Mouse (Mus musculus) erythroblast, embryonic 14.5 days (primary cell): Measurements from ENCODE around the gene Atp6v1e2. TPM values are rescaled to one million over a fixed set of nuclear protein-coding genes. Genes with fewer than 3 reads are reported as not detected.

Experiments
- H3K27me3 ChIP-seq: 2 replicates; pipeline ENCODE4 v1.6.1; 2012; ENCODE audit warnings: inconsistent platforms; ENCODE audit not compliant: control insufficient read depth
- H3K36me3 ChIP-seq: 2 replicates; pipeline ENCODE4 v1.6.1; 2012; ENCODE audit warnings: mild to moderate bottlenecking, inconsistent platforms; ENCODE audit not compliant: control insufficient read depth
- H3K4me1 ChIP-seq: 2 replicates; pipeline ENCODE4 v1.6.1; 2012; ENCODE audit warnings: inconsistent platforms; ENCODE audit not compliant: control insufficient read depth
- H3K4me3 ChIP-seq: replicated peaks from 2 replicates; pipeline ENCODE3; 2012; ENCODE audit warnings: moderate library complexity, mild to moderate bottlenecking, inconsistent platforms
- H3K9me3 ChIP-seq: 2 replicates; pipeline ENCODE4 v1.6.1; 2012; ENCODE audit warnings: low read length, inconsistent platforms, mixed read lengths; ENCODE audit not compliant: control insufficient read depth
- GATA1 ChIP-seq: IDR thresholded peaks from 2 replicates; pipeline ENCODE4 v1.6.1; 2012; ENCODE audit warnings: low read length, inconsistent platforms, mixed read lengths
- TAL1 ChIP-seq: IDR thresholded peaks from 3 replicates; pipeline ENCODE4 v1.6.1; 2012; ENCODE audit warnings: low read length, inconsistent platforms, mixed read lengths
- polyA plus RNA-seq: library from polyadenylated mRNA; stranded (reverse); fragments of >175 nt; gene quantifications from 2 replicates; pipeline ENCODE4 v1.2.3, GENCODE M21; 2012

Atp6v1e2 gene
- polyA plus RNA-seq, 1 experiment: not detected

GRCm38 (mm10) chr17:86981205-86981604 is 33.5 kb upstream of the Atp6v1e2 start:
- H3K4me3 ChIP-seq: no peak overlapping the region
- TF ChIP-seq TAL1 (no peak), GATA1 (no peak)
- no peaks in the 10 kb centered on the region; the same call in 1 of the 2 replicates for H3K4me1 ChIP-seq
- H3K27me3 ChIP-seq: peaks cover 2% of the 10 kb centered on the region; the same call in 1 of the 2 replicates
- H3K36me3 ChIP-seq: peaks cover 2% of the 10 kb centered on the region; the same call in 1 of the 2 replicates
- peaks cover 8% of the 10 kb centered on the region; the same call in 1 of the 2 replicates for H3K9me3 ChIP-seq

DNA sequence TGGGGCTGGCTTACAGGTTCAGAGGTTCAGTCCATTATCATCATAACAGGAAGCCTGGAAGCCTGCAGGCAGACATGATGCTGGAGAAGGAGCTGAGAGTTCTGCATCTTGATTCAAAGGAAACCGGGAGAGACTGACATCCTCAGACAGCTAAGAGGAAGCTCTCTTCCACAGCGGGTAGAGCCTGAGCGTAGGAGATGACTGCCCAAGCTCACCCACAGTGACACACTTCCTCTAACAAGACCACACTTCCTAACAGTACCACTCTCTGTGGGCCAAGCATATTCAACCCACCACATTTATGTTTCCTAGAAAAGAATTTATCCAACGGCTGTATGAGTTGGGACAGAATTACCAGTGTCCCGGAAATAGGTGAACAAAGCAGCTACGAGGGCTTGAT is 30.8 kb upstream of the Atp6v1e2 start:
- H3K27me3 ChIP-seq: peaks cover 2% of the 10 kb centered on the region; the same call in 1 of the 2 replicates
- no peaks in the 10 kb centered on the region; the same call in 1 of the 2 replicates for H3K4me1 ChIP-seq
- no peak for TF ChIP-seq GATA1
- no peak for TF ChIP-seq TAL1
- H3K36me3 ChIP-seq: peaks cover 2% of the 10 kb centered on the region; the same call in 1 of the 2 replicates
- peaks cover 8% of the 10 kb centered on the region; the same call in 1 of the 2 replicates for H3K9me3 ChIP-seq
- H3K4me3 ChIP-seq: no peak overlapping the region

DNA sequence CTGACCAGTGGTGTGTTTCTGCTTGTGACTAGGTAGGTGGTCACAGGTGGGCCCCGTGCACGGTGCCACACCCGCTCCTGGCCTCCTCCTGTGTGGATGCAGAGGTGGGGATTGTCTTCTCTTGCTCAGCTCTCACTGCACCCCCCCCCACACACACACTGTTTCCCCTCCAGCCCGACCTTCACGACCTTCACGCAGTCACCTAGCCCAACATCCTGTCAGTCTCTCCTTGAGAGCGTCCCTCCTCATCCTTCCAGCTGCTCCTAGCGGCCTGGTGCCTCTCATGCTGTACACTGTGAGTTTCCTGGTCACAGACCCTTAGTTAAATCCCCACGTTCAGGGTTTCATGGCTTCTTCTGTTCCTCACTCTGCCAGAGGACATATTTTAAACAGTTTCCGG is 28.7 kb upstream of the Atp6v1e2 start:
- TF ChIP-seq TAL1 (no peak), GATA1 (no peak)
- Histone ChIP-seq H3K4me1 (no peaks in the 10 kb centered on the region; the same call in 1 of the 2 replicates), H3K9me3 (peaks cover 4% of the 10 kb centered on the region; the same call in 1 of the 2 replicates), H3K36me3 (no peaks in the 10 kb centered on the region; the same call in 1 of the 2 replicates), H3K27me3 (no peaks in the 10 kb centered on the region), H3K4me3 (no peak overlapping the region)

GRCm38 (mm10) chr17:86973097-86973496 is 25.4 kb upstream of the Atp6v1e2 start:
- H3K4me3 ChIP-seq: no peak overlapping the region
- no peaks in the 10 kb centered on the region for H3K27me3 ChIP-seq
- H3K36me3 ChIP-seq: no peaks in the 10 kb centered on the region; the same call in 1 of the 2 replicates
- no peaks in the 10 kb centered on the region for H3K4me1 ChIP-seq
- no peaks in the 10 kb centered on the region for H3K9me3 ChIP-seq
- TF ChIP-seq TAL1: no peak
- TF ChIP-seq GATA1: no peak

DNA sequence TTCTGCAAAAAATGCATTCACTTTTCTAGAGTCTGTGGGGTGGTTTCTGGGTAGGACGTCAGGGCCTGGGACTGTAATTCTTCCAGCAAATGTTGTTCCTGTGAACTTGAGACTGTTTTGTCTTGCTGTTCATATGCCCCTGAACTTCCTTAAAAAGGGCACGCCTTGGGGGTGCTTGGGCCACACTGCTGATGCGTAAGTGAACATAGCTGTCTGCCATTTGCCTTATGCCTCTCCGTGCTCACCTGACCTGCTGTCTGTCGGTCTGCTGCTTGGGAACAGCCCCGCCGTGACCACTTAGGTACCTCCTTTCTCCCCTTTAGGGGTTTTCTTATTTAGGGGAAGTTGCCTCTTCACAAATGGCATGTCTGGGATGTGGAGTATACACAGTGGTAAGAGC is 24.2 kb upstream of the Atp6v1e2 start:
- Histone ChIP-seq H3K36me3 (no peaks in the 10 kb centered on the region; the same call in 1 of the 2 replicates), H3K27me3 (no peaks in the 10 kb centered on the region), H3K4me1 (no peaks in the 10 kb centered on the region), H3K4me3 (no peak overlapping the region), H3K9me3 (no peaks in the 10 kb centered on the region)
- TF ChIP-seq TAL1 (no peak), GATA1 (no peak)

DNA sequence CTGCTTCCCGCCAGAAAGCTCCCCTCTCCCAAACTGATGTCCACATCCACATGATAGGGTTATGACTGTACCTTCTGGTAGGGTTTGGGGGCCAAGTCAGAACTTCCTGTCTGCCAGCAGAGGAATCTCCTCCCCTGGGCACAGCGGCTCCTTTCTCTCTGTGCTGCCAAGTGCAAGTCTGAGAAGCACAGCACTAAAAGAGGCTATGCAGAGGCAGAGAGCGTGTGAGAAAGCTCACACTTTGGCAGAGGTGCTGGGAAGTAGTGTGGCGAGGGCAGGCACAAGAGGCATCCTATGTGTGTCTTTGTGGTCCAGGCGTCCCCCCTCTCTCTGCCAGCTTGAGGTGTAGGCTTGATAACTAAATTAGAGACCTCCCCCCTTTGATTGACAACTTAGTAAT is 23.3 kb upstream of the Atp6v1e2 start:
- no peaks in the 10 kb centered on the region for H3K4me1 ChIP-seq
- TF ChIP-seq TAL1 (no peak), GATA1 (no peak)
- H3K27me3 ChIP-seq: no peaks in the 10 kb centered on the region
- H3K4me3 ChIP-seq: no peak overlapping the region
- no peaks in the 10 kb centered on the region for H3K9me3 ChIP-seq
- H3K36me3 ChIP-seq: no peaks in the 10 kb centered on the region; the same call in 1 of the 2 replicates

- Histone ChIP-seq H3K36me3 (no peaks in the 10 kb centered on the region; the same call in 1 of the 2 replicates), H3K4me3 (no peak overlapping the region)
- no peak for TF ChIP-seq GATA1
Measured at GRCm38 (mm10) chr17:86970026-86970750, 22.5 kb upstream of the Atp6v1e2 start.

GRCm38 (mm10) chr17:86969582-86969981 is 21.9 kb upstream of the Atp6v1e2 start:
- no peaks in the 10 kb centered on the region for H3K4me1 ChIP-seq
- H3K4me3 ChIP-seq: no peak overlapping the region
- H3K36me3 ChIP-seq: no peaks in the 10 kb centered on the region; the same call in 1 of the 2 replicates
- peaks cover 8% of the 10 kb centered on the region for H3K27me3 ChIP-seq
- TF ChIP-seq GATA1 (no peak), TAL1 (no peak)
- H3K9me3 ChIP-seq: no peaks in the 10 kb centered on the region

More at GRCm38 (mm10) chr17:86970026-86970750, 22.5 kb upstream of the Atp6v1e2 start:
- Histone ChIP-seq H3K27me3 (peaks cover 2% of the 10 kb centered on the region; the same call in 1 of the 2 replicates), H3K4me1 (no peaks in the 10 kb centered on the region), H3K9me3 (no peaks in the 10 kb centered on the region)

DNA sequence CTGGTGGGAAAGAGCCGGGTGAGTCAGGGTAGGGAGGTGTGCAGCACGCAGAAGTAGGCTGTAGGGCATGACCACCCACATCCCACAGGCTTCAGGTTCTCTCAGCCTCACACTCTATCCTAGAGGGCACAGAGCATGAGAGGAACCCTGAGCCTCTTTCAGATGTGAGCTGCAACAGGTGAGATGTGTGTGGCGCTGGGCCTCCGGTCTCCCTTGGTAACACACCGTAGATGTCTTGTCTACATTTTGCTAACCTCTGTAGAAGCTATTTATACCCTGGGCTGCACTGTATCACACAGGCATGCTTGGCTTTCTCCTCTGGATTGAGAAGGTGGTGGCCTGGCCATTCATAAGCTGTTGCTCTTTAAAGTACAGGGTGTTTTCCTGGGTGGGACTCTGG is 20.9 kb upstream of the Atp6v1e2 start:
- Histone ChIP-seq H3K9me3 (no peaks in the 10 kb centered on the region), H3K4me1 (peaks cover under 1% of the 10 kb centered on the region), H3K4me3 (no peak overlapping the region), H3K36me3 (no peaks in the 10 kb centered on the region; the same call in 1 of the 2 replicates), H3K27me3 (peaks cover 18% of the 10 kb centered on the region)
- TF ChIP-seq GATA1 (no peak), TAL1 (no peak)
